Mouse (Mus musculus) ES-Bruce4 (cell line): ENCODE results near the gene Grhl3.
A peak's percentile ranks its signal among the peaks of the same experiment; 100 is the strongest.

Experiments used
- CTCF ChIP-seq: IDR thresholded peaks from one replicate; pipeline ENCODE4 v1.8.1; 2011; ENCODE audit warnings: low read depth, low read length
- EP300 ChIP-seq: IDR thresholded peaks from 2 replicates; pipeline ENCODE4 v1.6.1; 2011; ENCODE audit warnings: low read depth, low read length; ENCODE audit not compliant: insufficient read depth
- POLR2A ChIP-seq: IDR thresholded peaks from one replicate; pipeline ENCODE4 v1.8.1; 2011; ENCODE audit warnings: low read length; ENCODE audit not compliant: insufficient read depth

DNA sequence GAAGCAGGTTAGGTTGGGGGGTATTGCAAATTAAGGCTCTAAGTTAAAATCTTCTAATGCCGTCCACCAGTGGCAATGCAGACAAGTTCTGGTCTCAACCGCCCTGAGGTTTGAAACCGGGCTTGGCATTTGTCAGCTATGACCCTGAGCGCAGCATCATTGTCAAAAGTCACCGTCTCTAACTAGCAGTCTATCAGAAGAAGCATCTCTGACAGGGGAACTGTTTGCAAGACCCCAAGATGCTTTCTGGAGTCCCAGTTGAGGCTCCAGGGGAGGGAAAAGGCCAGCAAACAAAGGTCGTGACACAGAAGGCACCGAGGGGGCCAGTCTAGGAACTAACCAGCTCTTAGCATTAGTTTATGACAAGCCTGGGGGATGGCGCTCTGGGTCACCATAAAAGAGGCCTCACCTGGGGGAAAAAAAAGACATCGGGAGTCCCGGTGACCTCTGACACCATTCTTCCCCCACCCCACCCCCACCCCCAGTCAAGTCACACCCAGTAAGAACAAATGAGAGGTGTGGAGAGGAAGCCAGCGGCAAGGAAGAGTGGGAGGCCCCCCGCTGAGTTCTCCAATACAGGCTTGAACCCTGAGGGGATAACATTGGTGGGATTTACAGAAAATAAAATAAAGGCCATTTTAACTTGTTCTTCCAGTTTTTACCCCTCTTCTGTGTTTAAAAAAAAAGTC, 7.9 kb upstream of the Grhl3 start:
- no peak for TF ChIP-seq CTCF
- no peak for TF ChIP-seq POLR2A
- TF ChIP-seq EP300: peak; percentile 87
